Mouse (Mus musculus): Measurements from ENCODE around the gene Folr1. TPM values are rescaled to one million over a fixed set of nuclear protein-coding genes. Genes with fewer than 3 reads are reported as not detected.

Folr1 gene
- polyA plus RNA-seq, 1 experiment from 2014 or later, result 4.5 TPM

DNA sequence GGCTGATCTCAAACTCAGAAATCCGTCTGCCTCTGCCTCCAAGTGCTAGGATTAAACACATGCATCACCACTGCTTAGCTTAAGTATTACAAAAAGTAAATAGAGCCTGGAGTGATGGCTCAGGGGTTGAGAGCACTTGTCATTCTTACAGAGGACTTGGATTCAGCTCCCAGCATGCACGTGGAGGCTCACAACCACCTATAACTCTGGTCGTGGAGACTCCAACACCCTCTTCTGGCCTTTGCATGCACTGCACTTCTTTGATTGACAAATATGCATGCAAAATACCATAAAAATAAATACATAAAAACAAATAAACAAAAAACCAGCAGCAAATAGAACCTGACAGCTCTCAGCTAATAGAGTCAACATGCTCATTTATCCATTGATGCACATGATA is 8.3 kb downstream of the Folr1 start:
- H3K4me2 ChIP-seq (ENCODE audit: low read depth, low read length), result no peak overlapping the region
- H3K9me3 ChIP-seq (ENCODE audit: control insufficient read depth, low read length), result no peaks in the 10 kb centered on the region
- H3K27me3 ChIP-seq (replicated peaks; ENCODE audit: control insufficient read depth, insufficient read depth, low read length), result no peaks in the 10 kb centered on the region
- WGBS, result 67% methylated on average over 3 of the region's 3 CpGs
- no peaks in the 10 kb centered on the region for H3K4me1 ChIP-seq (ENCODE audit: control insufficient read depth, insufficient read depth, low read length)
- DNase-seq (ENCODE audit: low spot score) (no peak), ATAC-seq (ENCODE audit: low read depth) (no peak)
- no peak overlapping the region for H3K4me3 ChIP-seq (ENCODE audit: low read depth, low read length)
- no peak overlapping the region for H3K27ac ChIP-seq (replicated peaks; ENCODE audit: low read depth, low read length)
- H3K9ac ChIP-seq (ENCODE audit: low read depth, low read length), result no peak overlapping the region
- H3K36me3 ChIP-seq (ENCODE audit: control insufficient read depth, insufficient read depth, low read length), result no peaks in the 10 kb centered on the region

- no peak for ATAC-seq (ENCODE audit: low read depth)
- H3K4me3 ChIP-seq (ENCODE audit: low read depth, low read length), result no peak overlapping the region
- no peaks in the 10 kb centered on the region for H3K4me1 ChIP-seq (ENCODE audit: control insufficient read depth, insufficient read depth, low read length)
- no peak overlapping the region for H3K27ac ChIP-seq (replicated peaks; ENCODE audit: low read depth, low read length)
- no peak for DNase-seq (ENCODE audit: low spot score)
- no peaks in the 10 kb centered on the region for H3K27me3 ChIP-seq (replicated peaks; ENCODE audit: control insufficient read depth, insufficient read depth, low read length)
- no peaks in the 10 kb centered on the region for H3K36me3 ChIP-seq (ENCODE audit: control insufficient read depth, insufficient read depth, low read length)
- H3K9ac ChIP-seq (ENCODE audit: low read depth, low read length), result no peak overlapping the region
- H3K9me3 ChIP-seq (ENCODE audit: control insufficient read depth, low read length), result no peaks in the 10 kb centered on the region
- no peak overlapping the region for H3K4me2 ChIP-seq (ENCODE audit: low read depth, low read length)
Observed at GRCm38 (mm10) chr7:101860978-101861377, 9.6 kb downstream of the Folr1 start.

- Histone ChIP-seq H3K4me2 (ENCODE audit: low read depth, low read length) (no peak overlapping the region), H3K27ac (replicated peaks; ENCODE audit: low read depth, low read length) (no peak overlapping the region), H3K36me3 (ENCODE audit: control insufficient read depth, insufficient read depth, low read length) (no peaks in the 10 kb centered on the region), H3K4me3 (ENCODE audit: low read depth, low read length) (no peak overlapping the region), H3K9ac (ENCODE audit: low read depth, low read length) (no peak overlapping the region), H3K27me3 (replicated peaks; ENCODE audit: control insufficient read depth, insufficient read depth, low read length) (no peaks in the 10 kb centered on the region), H3K4me1 (ENCODE audit: control insufficient read depth, insufficient read depth, low read length) (no peaks in the 10 kb centered on the region), H3K9me3 (ENCODE audit: control insufficient read depth, low read length) (no peaks in the 10 kb centered on the region)
- 59% methylated on average over 9 of the region's 9 CpGs for WGBS
- no peak for ATAC-seq (ENCODE audit: low read depth)
- DNase-seq (ENCODE audit: low spot score), result no peak
Observed at GRCm38 (mm10) chr7:101858362-101858761, 12.2 kb downstream of the Folr1 start.

- ATAC-seq (ENCODE audit: low read depth), result no peak
- 80% methylated on average over 4 of the region's 4 CpGs for WGBS
- no peaks in the 10 kb centered on the region for H3K9me3 ChIP-seq (ENCODE audit: control insufficient read depth, low read length)
Observed at GRCm38 (mm10) chr7:101857094-101857493, 13.5 kb downstream of the Folr1 start, which contains the start of gene Folr2. Folr2 (minus strand) TSS chr7:101857194.

GRCm38 (mm10) chr7:101853816-101854215 is 16.8 kb downstream of the Folr1 start:
- H3K27ac ChIP-seq (replicated peaks; ENCODE audit: low read depth, low read length), result no peak overlapping the region
- WGBS, result 81% methylated on average over 2 of the region's 2 CpGs
- no peaks in the 10 kb centered on the region for H3K36me3 ChIP-seq (ENCODE audit: control insufficient read depth, insufficient read depth, low read length)

More at GRCm38 (mm10) chr7:101857094-101857493, 13.5 kb downstream of the Folr1 start, which contains the start of gene Folr2:
- Histone ChIP-seq H3K4me3 (ENCODE audit: low read depth, low read length) (no peak within 1 kb of the TSS), H3K36me3 (ENCODE audit: control insufficient read depth, insufficient read depth, low read length) (no peaks in the 10 kb centered on the region), H3K27me3 (replicated peaks; ENCODE audit: control insufficient read depth, insufficient read depth, low read length) (no peaks in the 10 kb centered on the region), H3K9ac (ENCODE audit: low read depth, low read length) (no peak within 1 kb of the TSS), H3K4me2 (ENCODE audit: low read depth, low read length) (no peak within 1 kb of the TSS), H3K4me1 (ENCODE audit: control insufficient read depth, insufficient read depth, low read length) (no peaks in the 10 kb centered on the region), H3K27ac (replicated peaks; ENCODE audit: low read depth, low read length) (no peak within 1 kb of the TSS)
- DNase-seq (ENCODE audit: low spot score), result no peak

DNA sequence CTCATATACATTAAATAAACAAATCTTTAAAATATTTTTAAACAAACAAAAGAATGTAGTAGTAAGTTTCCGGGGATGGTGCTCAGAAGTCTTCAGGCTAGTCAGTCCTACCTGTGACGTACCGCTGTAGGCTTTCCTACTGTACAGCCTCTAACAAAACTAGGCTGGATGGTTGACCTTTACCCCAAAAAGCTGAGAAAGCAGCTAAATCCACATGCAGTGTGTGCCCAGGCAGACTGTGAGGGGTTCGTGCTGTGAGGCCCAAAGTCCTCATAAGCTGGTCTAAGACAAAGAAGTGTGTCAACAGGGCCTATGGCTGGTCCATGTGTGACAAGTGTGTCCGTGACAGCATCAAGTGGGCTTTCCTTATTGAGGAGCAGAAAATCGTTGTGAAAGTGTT is 17.7 kb downstream of the Folr1 start:
- ATAC-seq (ENCODE audit: low read depth), result no peak
- no peak overlapping the region for H3K4me3 ChIP-seq (ENCODE audit: low read depth, low read length)
- no peak overlapping the region for H3K27ac ChIP-seq (replicated peaks; ENCODE audit: low read depth, low read length)
- no peaks in the 10 kb centered on the region for H3K27me3 ChIP-seq (replicated peaks; ENCODE audit: control insufficient read depth, insufficient read depth, low read length)
- no peak overlapping the region for H3K9ac ChIP-seq (ENCODE audit: low read depth, low read length)
- no peaks in the 10 kb centered on the region for H3K4me1 ChIP-seq (ENCODE audit: control insufficient read depth, insufficient read depth, low read length)
- no peaks in the 10 kb centered on the region for H3K36me3 ChIP-seq (ENCODE audit: control insufficient read depth, insufficient read depth, low read length)
- 87% methylated on average over 6 of the region's 6 CpGs for WGBS
- no peak overlapping the region for H3K4me2 ChIP-seq (ENCODE audit: low read depth, low read length)
- no peak for DNase-seq (ENCODE audit: low spot score)
- H3K9me3 ChIP-seq (ENCODE audit: control insufficient read depth, low read length), result no peaks in the 10 kb centered on the region

More at GRCm38 (mm10) chr7:101853816-101854215, 16.8 kb downstream of the Folr1 start:
- DNase-seq (ENCODE audit: low spot score) (no peak), ATAC-seq (ENCODE audit: low read depth) (no peak)
- Histone ChIP-seq H3K27me3 (replicated peaks; ENCODE audit: control insufficient read depth, insufficient read depth, low read length) (no peaks in the 10 kb centered on the region), H3K9ac (ENCODE audit: low read depth, low read length) (no peak overlapping the region), H3K4me3 (ENCODE audit: low read depth, low read length) (no peak overlapping the region), H3K4me1 (ENCODE audit: control insufficient read depth, insufficient read depth, low read length) (no peaks in the 10 kb centered on the region), H3K4me2 (ENCODE audit: low read depth, low read length) (no peak overlapping the region), H3K9me3 (ENCODE audit: control insufficient read depth, low read length) (no peaks in the 10 kb centered on the region)

- ATAC-seq (ENCODE audit: low read depth) (no peak), DNase-seq (ENCODE audit: low spot score) (no peak)
- 76% methylated on average over 6 of the region's 6 CpGs for WGBS
- Histone ChIP-seq H3K9me3 (ENCODE audit: control insufficient read depth, low read length) (no peaks in the 10 kb centered on the region), H3K4me3 (ENCODE audit: low read depth, low read length) (no peak overlapping the region), H3K4me1 (ENCODE audit: control insufficient read depth, insufficient read depth, low read length) (no peaks in the 10 kb centered on the region), H3K27me3 (replicated peaks; ENCODE audit: control insufficient read depth, insufficient read depth, low read length) (no peaks in the 10 kb centered on the region), H3K27ac (replicated peaks; ENCODE audit: low read depth, low read length) (no peak overlapping the region), H3K4me2 (ENCODE audit: low read depth, low read length) (no peak overlapping the region), H3K9ac (ENCODE audit: low read depth, low read length) (no peak overlapping the region), H3K36me3 (ENCODE audit: control insufficient read depth, insufficient read depth, low read length) (no peaks in the 10 kb centered on the region)
Observed at GRCm38 (mm10) chr7:101851689-101852088, 18.9 kb downstream of the Folr1 start.

GRCm38 (mm10) chr7:101847934-101848333 is 22.7 kb downstream of the Folr1 start:
- Histone ChIP-seq H3K27ac (replicated peaks; ENCODE audit: low read depth, low read length) (no peak overlapping the region), H3K4me1 (ENCODE audit: control insufficient read depth, insufficient read depth, low read length) (no peaks in the 10 kb centered on the region), H3K36me3 (ENCODE audit: control insufficient read depth, insufficient read depth, low read length) (no peaks in the 10 kb centered on the region), H3K9me3 (ENCODE audit: control insufficient read depth, low read length) (no peaks in the 10 kb centered on the region), H3K4me3 (ENCODE audit: low read depth, low read length) (no peak overlapping the region), H3K27me3 (replicated peaks; ENCODE audit: control insufficient read depth, insufficient read depth, low read length) (no peaks in the 10 kb centered on the region), H3K9ac (ENCODE audit: low read depth, low read length) (no peak overlapping the region), H3K4me2 (ENCODE audit: low read depth, low read length) (no peak overlapping the region)
- no peak for DNase-seq (ENCODE audit: low spot score)
- 81% methylated on average over 1 of the region's 1 CpGs for WGBS
- no peak for ATAC-seq (ENCODE audit: low read depth)

GRCm38 (mm10) chr7:101844186-101844585 is 26.4 kb downstream of the Folr1 start:
- no peak overlapping the region for H3K27ac ChIP-seq (replicated peaks; ENCODE audit: low read depth, low read length)
- H3K9ac ChIP-seq (ENCODE audit: low read depth, low read length), result no peak overlapping the region
- H3K4me2 ChIP-seq (ENCODE audit: low read depth, low read length), result no peak overlapping the region
- H3K9me3 ChIP-seq (ENCODE audit: control insufficient read depth, low read length), result no peaks in the 10 kb centered on the region
- H3K4me1 ChIP-seq (ENCODE audit: control insufficient read depth, insufficient read depth, low read length), result no peaks in the 10 kb centered on the region
- no peak for ATAC-seq (ENCODE audit: low read depth)
- no peaks in the 10 kb centered on the region for H3K27me3 ChIP-seq (replicated peaks; ENCODE audit: control insufficient read depth, insufficient read depth, low read length)
- no peaks in the 10 kb centered on the region for H3K36me3 ChIP-seq (ENCODE audit: control insufficient read depth, insufficient read depth, low read length)
- H3K4me3 ChIP-seq (ENCODE audit: low read depth, low read length), result no peak overlapping the region
- 56% methylated on average over 6 of the region's 6 CpGs for WGBS
- no peak for DNase-seq (ENCODE audit: low spot score)
